Mouse (Mus musculus) lung, adult 2 months (tissue): ENCODE data around the gene Pkp4. TPM values are rescaled to one million over a fixed set of nuclear protein-coding genes. Genes with fewer than 3 reads are reported as not detected.

ENCODE experiments used
- DNase-seq: peaks from one replicate; pipeline ENCODE4 v3.0.0; 2022
- H3K4me1 ChIP-seq: fragments of 200-500 bp; 2 replicates; pipeline ENCODE4 v1.6.1; 2011; ENCODE audit warnings: low read length; ENCODE audit not compliant: control insufficient read depth, insufficient read depth
- H3K4me3 ChIP-seq: fragments of 200-500 bp; replicated peaks from 2 replicates; pipeline ENCODE3; 2011; ENCODE audit warnings: low read depth, mild to moderate bottlenecking, control low read depth, low read length; ENCODE audit errors: extremely low read depth
- CTCF ChIP-seq: fragments of 200-500 bp; IDR thresholded peaks from 2 replicates; pipeline ENCODE4 v1.5.1; 2011; ENCODE audit warnings: mild to moderate bottlenecking, low read length, control low read depth; ENCODE audit not compliant: insufficient read depth
- POLR2A ChIP-seq: fragments of 200-500 bp; IDR thresholded peaks from 2 replicates; pipeline ENCODE4 v1.6.1; 2011; ENCODE audit warnings: low read depth, mild to moderate bottlenecking, control low read depth, low read length, borderline replicate concordance; ENCODE audit errors: extremely low read depth
- WGBS: fragments of 180-500 bp; shearing (Covaris S2); methylation state at CpG from one replicate; pipeline ENCODE4 v1.1.7; 2018; 5-methylcytosine and 5-hydroxymethylcytosine counted together
- polyA plus RNA-seq: library from polyadenylated mRNA; depleted of rRNA; stranded (reverse); fragments of >200 nt; gene quantifications from 2 replicates; pipeline ENCODE4 v1.2.3, GENCODE M21; 2012

Gene Pkp4
- polyA plus RNA-seq, 1 experiment, result 76.2 TPM

GRCm38 (mm10) chr2:59211051-59211450 is 50.4 kb downstream of the Pkp4 start:
- no peak for DNase-seq
- H3K4me1 ChIP-seq, result peaks cover 16% of the 10 kb centered on the region
- no peak for TF ChIP-seq POLR2A
- no peak for TF ChIP-seq CTCF
- H3K4me3 ChIP-seq, result no peak overlapping the region
- WGBS, result 59% methylated on average over 5 of the region's 5 CpGs

GRCm38 (mm10) chr2:59212430-59212829 is 51.8 kb downstream of the Pkp4 start:
- Histone ChIP-seq H3K4me1 (peaks cover 12% of the 10 kb centered on the region), H3K4me3 (no peak overlapping the region)
- TF ChIP-seq POLR2A, result no peak
- TF ChIP-seq CTCF, result no peak
- DNase-seq, result no peak
- WGBS, result 94% methylated on average over 4 of the region's 4 CpGs

- TF ChIP-seq CTCF, result no peak
- TF ChIP-seq POLR2A, result no peak
- H3K4me1 ChIP-seq, result peaks cover 9% of the 10 kb centered on the region
- no peak overlapping the region for H3K4me3 ChIP-seq
- 67% methylated on average over 1 of the region's 1 CpGs for WGBS
- DNase-seq, result no peak
These were observed 52.2 kb downstream of the Pkp4 start for GRCm38 (mm10) chr2:59212846-59213245.

- Histone ChIP-seq H3K4me1 (peaks cover 11% of the 10 kb centered on the region), H3K4me3 (no peak overlapping the region)
- no peak for DNase-seq
- WGBS, result 96% methylated on average over 6 of the region's 6 CpGs
- no peak for TF ChIP-seq CTCF
- TF ChIP-seq POLR2A, result no peak
These were observed 57.3 kb downstream of the Pkp4 start for GRCm38 (mm10) chr2:59217931-59218330.

GRCm38 (mm10) chr2:59219997-59220789 is 59.5 kb downstream of the Pkp4 start:
- Histone ChIP-seq H3K4me1 (peaks cover 11% of the 10 kb centered on the region), H3K4me3 (no peak overlapping the region)
- TF ChIP-seq POLR2A (no peak), CTCF (no peak)
- DNase-seq, result peak; percentile 48
- WGBS, result 19% methylated on average over 9 of the region's 9 CpGs

- 83% methylated on average over 4 of the region's 4 CpGs for WGBS
- Histone ChIP-seq H3K4me3 (no peak overlapping the region), H3K4me1 (peaks cover 4% of the 10 kb centered on the region; the same call in 1 of the 2 replicates)
- DNase-seq, result no peak
- TF ChIP-seq POLR2A, result no peak
- no peak for TF ChIP-seq CTCF
These were observed 65.7 kb downstream of the Pkp4 start for GRCm38 (mm10) chr2:59226383-59226782.

- no peak for TF ChIP-seq POLR2A
- TF ChIP-seq CTCF, result no peak
- no peak overlapping the region for H3K4me3 ChIP-seq
- 44% methylated on average over 3 of the region's 3 CpGs for WGBS
- 0 out of 2 replicates have a peak, but pooled peaks cover 3% of the 10 kb centered on the region for H3K4me1 ChIP-seq
- no peak for DNase-seq
These were observed 66.4 kb downstream of the Pkp4 start for GRCm38 (mm10) chr2:59227011-59227410.

- H3K4me3 ChIP-seq, result no peak overlapping the region
- DNase-seq, result no peak
- 0 out of 2 replicates have a peak, but pooled peaks cover 3% of the 10 kb centered on the region for H3K4me1 ChIP-seq
- 75% methylated on average over 8 of the region's 8 CpGs for WGBS
- no peak for TF ChIP-seq CTCF
- TF ChIP-seq POLR2A, result no peak
These were observed 67.0 kb downstream of the Pkp4 start for GRCm38 (mm10) chr2:59227508-59228263.

GRCm38 (mm10) chr2:59229250-59229895 is 68.7 kb downstream of the Pkp4 start:
- TF ChIP-seq CTCF (no peak), POLR2A (no peak)
- 92% methylated on average over 11 of the region's 11 CpGs for WGBS
- Histone ChIP-seq H3K4me1 (0 out of 2 replicates have a peak, but pooled peaks cover 3% of the 10 kb centered on the region), H3K4me3 (no peak overlapping the region)
- no peak for DNase-seq
